Mouse (Mus musculus) spleen, adult 2 months (tissue): ENCODE measurements around the gene Lin37.

Experiments used
- CTCF ChIP-seq: fragments of 200-500 bp; IDR thresholded peaks from 2 replicates; pipeline ENCODE4 v1.5.1; 2011; ENCODE audit warnings: mild to moderate bottlenecking, inconsistent platforms; ENCODE audit not compliant: insufficient read depth, insufficient read length, insufficient replicate concordance; ENCODE audit errors: extremely low read depth
- POLR2A ChIP-seq: fragments of 200-500 bp; IDR thresholded peaks from 2 replicates; pipeline ENCODE4 v1.6.1; 2011; ENCODE audit warnings: low read depth, low read length, inconsistent platforms

GRCm38 (mm10) chr7:30560296-30560695, 658 bp upstream of the Lin37 start:
- TF ChIP-seq POLR2A = no peak
- TF ChIP-seq CTCF = no peak
